Mouse (Mus musculus): ENCODE results near the gene Hcrt.

Hcrt gene

GRCm38 (mm10) chr11:100767871-100768270 lies 5.1 kb upstream of the Hcrt start:
- no peak for DNase-seq (ENCODE audit: low spot score in 2 of 2)

- DNase-seq (ENCODE audit: low spot score in 2 of 2) = no peak
Observed at GRCm38 (mm10) chr11:100766726-100767125, 4.0 kb upstream of the Hcrt start.

- peak; percentile 81 to 94 for DNase-seq (ENCODE audit: low spot score in 2 of 2)
Observed at GRCm38 (mm10) chr11:100761547-100762045, 1.1 kb downstream of the Hcrt start.

GRCm38 (mm10) chr11:100759611-100760233 lies 3.0 kb downstream of the Hcrt start, which contains the start of gene Kcnh4:
TSS of gene Kcnh4 (minus strand) at chr11:100759942.
- peak; percentile 72 to 81 for DNase-seq (ENCODE audit: low spot score in 2 of 2)

GRCm38 (mm10) chr11:100758707-100759610 lies 3.8 kb downstream of the Hcrt start:
- DNase-seq (ENCODE audit: low spot score in 2 of 2) = peak in 1 of 2 experiments; percentile 76

GRCm38 (mm10) chr11:100757566-100757965 lies 5.2 kb downstream of the Hcrt start:
- no peak for DNase-seq (ENCODE audit: low spot score in 2 of 2)

- no peak for DNase-seq (ENCODE audit: low spot score in 2 of 2)
Observed at GRCm38 (mm10) chr11:100756476-100756875, 6.3 kb downstream of the Hcrt start.

- no peak for DNase-seq (ENCODE audit: low spot score in 2 of 2)
Observed at GRCm38 (mm10) chr11:100754693-100755057, 8.1 kb downstream of the Hcrt start.

GRCm38 (mm10) chr11:100754021-100754692 lies 8.6 kb downstream of the Hcrt start:
- DNase-seq (ENCODE audit: low spot score in 2 of 2) = no peak

- DNase-seq (ENCODE audit: low spot score in 2 of 2) = no peak
Observed at GRCm38 (mm10) chr11:100752294-100752693, 10.4 kb downstream of the Hcrt start.

- no peak for DNase-seq (ENCODE audit: low spot score in 2 of 2)
Observed at GRCm38 (mm10) chr11:100750127-100750526, 12.6 kb downstream of the Hcrt start.

- no peak for DNase-seq (ENCODE audit: low spot score in 2 of 2)
Observed at GRCm38 (mm10) chr11:100749469-100749868, 13.3 kb downstream of the Hcrt start.

- no peak for DNase-seq (ENCODE audit: low spot score in 2 of 2)
Observed at GRCm38 (mm10) chr11:100748620-100749019, 14.1 kb downstream of the Hcrt start.

GRCm38 (mm10) chr11:100747114-100747513 lies 15.6 kb downstream of the Hcrt start:
- DNase-seq (ENCODE audit: low spot score in 2 of 2) = no peak

GRCm38 (mm10) chr11:100746546-100746945 lies 16.2 kb downstream of the Hcrt start:
- no peak for DNase-seq (ENCODE audit: low spot score in 2 of 2)

- peak; percentile 51 to 79 for DNase-seq (ENCODE audit: low spot score in 2 of 2)
Observed at GRCm38 (mm10) chr11:100745085-100745484, 17.6 kb downstream of the Hcrt start.

GRCm38 (mm10) chr11:100741348-100741747 lies 21.4 kb downstream of the Hcrt start:
- DNase-seq (ENCODE audit: low spot score in 2 of 2) = no peak

GRCm38 (mm10) chr11:100738749-100739148 lies 24.0 kb downstream of the Hcrt start:
- DNase-seq (ENCODE audit: low spot score in 2 of 2) = no peak

- peak; percentile 98 for DNase-seq (ENCODE audit: low spot score in 2 of 2)
Observed at GRCm38 (mm10) chr11:100738066-100738604, 24.6 kb downstream of the Hcrt start, which contains the start of gene Rab5c. TSS of gene Rab5c (minus strand) at chr11:100738215.

- peak in 1 of 2 experiments; percentile 46 for DNase-seq (ENCODE audit: low spot score in 2 of 2)
Observed at GRCm38 (mm10) chr11:100737105-100737733, 25.5 kb downstream of the Hcrt start.

- DNase-seq (ENCODE audit: low spot score in 2 of 2) = no peak
Observed at GRCm38 (mm10) chr11:100736746-100737080, 26.0 kb downstream of the Hcrt start.

Data from spleen, postnatal 4 days (tissue).